Comparison of ENCODE assay signal across 27 mouse cellular contexts in genomic region chr12:99694066-99694465, GRCm38 (mm10).
"Had no signal": no experiment of that assay in that cellular context is flagged by ENCODE, and none has a peak within 500 bp of the region (broad histone marks: within the 10 kb centered on the region; RNA-seq: fewer than 3 reads in every experiment).

No protein-coding gene starts in this region.

- H3K27ac ChIP-seq: gastrocnemius, adult 2 months; heart, embryonic 10.5 days; hindbrain, embryonic 10.5 days; hindbrain, embryonic 13.5 days; hindbrain, embryonic 15.5 days; intestine, embryonic 15.5 days; layer of hippocampus, adult 2 months; left cerebral cortex, adult 2 months; limb, embryonic 10.5 days; limb, embryonic 12.5 days; liver, embryonic 13.5 days; liver, embryonic 15.5 days had no signal

- H3K27me3 ChIP-seq: heart, embryonic 12.5 days; hindbrain, embryonic 13.5 days; hindbrain, embryonic 15.5 days; intestine, embryonic 15.5 days; limb, embryonic 12.5 days; liver, embryonic 13.5 days; liver, embryonic 15.5 days had no signal

- H3K36me3 ChIP-seq: heart, embryonic 10.5 days; heart, embryonic 12.5 days; hindbrain, embryonic 10.5 days; hindbrain, embryonic 13.5 days; hindbrain, embryonic 15.5 days; intestine, embryonic 15.5 days; limb, embryonic 10.5 days; limb, embryonic 12.5 days; liver, embryonic 13.5 days; liver, embryonic 15.5 days had no signal

- DNase-seq: gastrocnemius, adult 2 months; gastrocnemius, postnatal 10 days; gastrocnemius, postnatal 25 days; heart, adult 18-20 months; heart, postnatal 10 days; heart, postnatal 4 days; kidney, adult 18-20 months; kidney, adult 8-10 months; kidney, postnatal 10 days; kidney, postnatal 25 days; kidney, postnatal 4 days; liver; liver, embryonic 13.5 days had no signal

- H3K4me1 ChIP-seq: heart, embryonic 10.5 days; heart, embryonic 12.5 days; hindbrain, embryonic 10.5 days; hindbrain, embryonic 13.5 days; hindbrain, embryonic 15.5 days; intestine, embryonic 15.5 days; liver, embryonic 13.5 days; liver, embryonic 15.5 days had no signal

- ATAC-seq: inflammation-experienced regulatory T-cells, adult 6 months; intestine, embryonic 15.5 days; intestine, postnatal 0 days had no signal

- H3K9ac ChIP-seq: heart, embryonic 12.5 days; hindbrain, embryonic 13.5 days; hindbrain, embryonic 15.5 days; intestine, embryonic 15.5 days; limb, embryonic 12.5 days; liver, embryonic 13.5 days; liver, embryonic 15.5 days had no signal

- H3K9me3 ChIP-seq: heart, embryonic 10.5 days; hindbrain, embryonic 10.5 days; hindbrain, embryonic 13.5 days; hindbrain, embryonic 15.5 days; intestine, embryonic 15.5 days; limb, embryonic 10.5 days; limb, embryonic 12.5 days; liver, embryonic 13.5 days; liver, embryonic 15.5 days had no signal

- H3K4me2 ChIP-seq: heart, embryonic 12.5 days; hindbrain, embryonic 13.5 days; hindbrain, embryonic 15.5 days; intestine, embryonic 15.5 days; limb, embryonic 12.5 days; liver, embryonic 11.5 days; liver, embryonic 13.5 days; liver, embryonic 15.5 days had no signal

- H3K4me3 ChIP-seq: gastrocnemius, adult 2 months; heart, embryonic 10.5 days; heart, embryonic 12.5 days; hindbrain, embryonic 10.5 days; hindbrain, embryonic 13.5 days; hindbrain, embryonic 15.5 days; intestine, embryonic 15.5 days; layer of hippocampus, adult 2 months; left cerebral cortex, adult 2 months; limb, embryonic 10.5 days; limb, embryonic 12.5 days; liver, embryonic 13.5 days; liver, embryonic 15.5 days had no signal
